Mouse (Mus musculus) CH12F3 (cell line): ENCODE data around the gene Prdx1.

Source experiments
- in situ Hi-C: fragments of 300-500 bp; cut with MboI; formaldehyde crosslinking; loops from 2 replicates; pipeline ENCODE4 v1.14.3; 2020; ENCODE audit warnings: low sequenced_read_pairs

The Prdx1 gene

GRCm38 (mm10) chr4:116725444-116725843 lies 40.1 kb downstream of the Prdx1 start:
- in situ Hi-C loops = no loop called here

GRCm38 (mm10) chr4:116727401-116727800 lies 42.1 kb downstream of the Prdx1 start:
- in situ Hi-C loops = no loop called here

- in situ Hi-C loops = no loop called here
Measured at GRCm38 (mm10) chr4:116729532-116729931, 44.2 kb downstream of the Prdx1 start.

GRCm38 (mm10) chr4:116731077-116731476 lies 45.7 kb downstream of the Prdx1 start:
- in situ Hi-C loops = no loop called here

- in situ Hi-C loops = no loop called here
Measured at GRCm38 (mm10) chr4:116732355-116732754, 47.0 kb downstream of the Prdx1 start.

GRCm38 (mm10) chr4:116734996-116735395 lies 49.7 kb downstream of the Prdx1 start:
- in situ Hi-C loops = no loop called here

- in situ Hi-C loops = no loop called here
Measured at GRCm38 (mm10) chr4:116738972-116739751, 53.8 kb downstream of the Prdx1 start.

GRCm38 (mm10) chr4:116749750-116750149 lies 64.4 kb downstream of the Prdx1 start:
- in situ Hi-C loops = no loop called here
